Mouse (Mus musculus): ENCODE measurements around the gene Pinlyp.
"Not testable (repeated sequence)": the region's sequence is repeated elsewhere in the genome, so short reads cannot be mapped to it uniquely, and the experiment has no call there.

Gene Pinlyp

DNA sequence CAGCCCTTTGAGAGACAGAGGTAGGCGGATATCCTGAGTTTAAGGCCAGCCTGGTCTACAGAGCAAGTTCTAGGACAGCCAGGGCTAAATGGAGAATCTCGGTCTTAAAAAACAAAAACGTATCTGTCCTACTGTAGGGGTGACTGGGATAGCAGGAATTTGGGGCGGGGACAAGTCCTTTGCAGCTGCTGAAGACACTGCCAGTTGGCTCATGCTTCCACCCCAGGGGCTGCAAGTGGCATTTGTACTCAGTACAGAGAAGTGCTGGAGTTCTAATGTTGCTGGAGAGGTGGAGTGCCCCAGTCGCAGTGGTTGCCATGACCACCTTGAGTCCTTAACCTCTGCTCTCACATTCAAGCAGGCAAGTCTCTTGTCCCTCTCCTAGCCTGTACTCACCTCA lies 23.1 kb downstream of the Pinlyp start:
- DNase-seq (ENCODE audit: low spot score), result no peak

DNA sequence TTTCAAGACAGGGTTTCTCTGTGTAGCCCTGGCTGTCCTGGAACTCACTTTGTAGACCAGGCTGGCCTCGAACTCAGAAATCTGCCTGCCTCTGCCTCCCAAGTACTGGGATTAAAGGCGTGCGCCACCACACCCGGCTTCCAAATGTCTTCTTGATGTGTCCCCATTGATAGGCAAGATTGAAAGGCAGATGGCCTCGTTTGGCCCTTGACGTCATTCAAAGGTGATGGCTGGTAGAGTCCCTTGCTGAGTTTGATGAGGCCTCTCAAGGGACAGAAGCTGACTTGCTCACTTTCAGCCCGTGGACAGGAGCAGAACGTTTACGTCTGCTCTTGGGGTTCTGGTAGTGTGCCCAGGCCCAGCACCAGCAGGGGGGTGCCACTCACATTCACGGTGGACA lies 25.9 kb downstream of the Pinlyp start:
- DNase-seq (ENCODE audit: low spot score), result not testable (repeated sequence)

DNA sequence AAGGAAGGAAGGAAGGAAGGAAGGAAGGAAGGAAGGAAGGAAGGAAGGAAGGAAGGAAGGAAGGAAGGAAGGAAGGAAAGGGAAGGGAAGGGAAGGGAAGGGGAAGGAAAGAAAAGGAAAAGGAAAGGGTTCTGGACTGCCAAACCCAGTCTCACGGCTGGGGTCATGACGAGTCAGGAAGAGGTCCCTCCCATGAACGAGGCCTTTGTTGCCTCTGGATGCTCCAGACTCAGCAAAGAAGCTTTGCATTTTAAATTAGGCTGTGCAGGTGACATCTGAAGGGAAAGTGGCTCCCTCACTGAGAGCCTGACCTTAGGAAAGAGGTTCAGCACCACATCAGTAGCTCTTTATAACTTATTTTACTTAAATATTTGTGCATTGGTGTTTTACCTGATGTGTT lies 26.8 kb downstream of the Pinlyp start:
- no peak for DNase-seq (ENCODE audit: low spot score)

DNA sequence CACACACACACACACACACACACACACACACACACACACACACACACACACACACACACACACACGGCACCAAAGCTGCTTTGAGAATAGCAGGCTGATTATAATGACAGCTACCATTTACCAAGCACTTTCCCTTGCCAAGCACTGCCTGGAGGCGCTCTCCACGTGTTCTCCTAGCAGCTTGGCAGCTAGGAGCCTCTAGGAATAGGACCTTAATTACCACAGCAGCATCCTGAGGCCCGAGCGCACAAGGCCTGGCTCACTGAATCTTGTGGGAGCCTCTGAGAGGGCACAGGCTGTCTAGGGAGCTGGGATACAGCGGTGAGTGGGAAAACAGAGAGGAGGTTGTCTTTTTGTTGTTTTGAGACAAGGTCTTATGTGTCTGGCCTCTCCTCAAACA lies 28.3 kb downstream of the Pinlyp start:
- no peak for DNase-seq (ENCODE audit: low spot score)

DNA sequence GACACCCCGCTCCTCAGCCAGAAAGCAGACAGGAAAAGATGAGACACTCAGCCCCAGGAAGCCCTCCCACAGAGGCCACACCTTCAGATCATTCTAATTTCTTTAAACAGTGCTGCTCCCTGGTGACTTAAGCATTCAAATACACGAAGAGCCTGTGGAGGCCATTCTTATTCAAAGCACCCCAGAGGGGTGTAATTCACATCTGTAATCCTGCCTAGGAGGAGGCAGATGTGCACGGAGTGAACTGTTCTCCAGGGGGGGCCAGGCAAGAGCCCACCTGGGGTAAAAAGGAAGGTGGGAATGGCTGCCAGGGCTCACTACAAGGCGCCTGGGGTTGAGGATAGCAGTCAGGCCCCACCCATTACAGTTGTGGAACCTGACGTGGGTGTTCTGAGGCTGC lies 28.8 kb downstream of the Pinlyp start:
- DNase-seq (ENCODE audit: low spot score), result no peak

DNA sequence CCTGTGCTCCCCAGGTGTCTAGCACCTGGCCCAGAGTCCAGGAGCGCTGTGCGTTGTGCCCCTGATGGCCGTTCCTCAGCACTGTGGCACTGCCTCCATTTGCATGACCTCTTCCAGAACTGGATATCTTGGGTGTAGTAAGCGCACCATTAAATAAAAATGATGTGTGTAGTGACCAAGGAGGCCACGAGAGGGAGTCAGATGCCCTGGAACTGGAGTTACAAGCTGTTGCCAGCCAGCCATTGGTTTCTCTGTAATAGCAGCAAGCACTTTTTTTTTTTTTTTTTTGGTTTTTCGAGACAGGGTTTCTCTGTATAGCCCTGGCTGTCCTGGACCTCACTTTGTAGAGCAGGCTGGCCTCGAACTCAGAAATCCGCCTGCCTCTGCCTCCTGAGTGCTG lies 29.6 kb downstream of the Pinlyp start:
- DNase-seq (ENCODE audit: low spot score), result not testable (repeated sequence)

DNA sequence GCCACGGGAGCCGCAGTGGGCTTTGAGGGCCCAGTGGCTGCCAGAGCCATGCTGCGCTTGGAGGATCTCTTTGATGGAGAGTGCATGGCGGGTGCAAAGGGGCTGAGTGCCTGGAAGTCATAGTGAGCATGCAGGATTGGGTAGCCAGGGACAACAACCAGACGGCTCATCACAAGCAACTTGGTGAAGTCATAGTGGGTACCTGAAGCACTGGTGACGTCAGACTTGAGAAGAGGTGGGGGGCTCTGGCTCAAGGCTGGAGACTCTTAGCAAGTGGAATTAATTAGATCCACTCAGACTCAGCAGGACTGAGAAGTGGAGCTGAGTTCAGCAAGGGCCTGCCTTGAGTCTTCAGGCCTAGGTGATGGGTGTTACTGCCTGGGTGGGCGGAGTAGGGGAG lies 33.6 kb downstream of the Pinlyp start, which contains the start of gene AC161166.1:
TSS of gene AC161166.1 (minus strand) at position 101 of the 400 bp plus-strand sequence.
- no peak for DNase-seq (ENCODE audit: low spot score)

DNA sequence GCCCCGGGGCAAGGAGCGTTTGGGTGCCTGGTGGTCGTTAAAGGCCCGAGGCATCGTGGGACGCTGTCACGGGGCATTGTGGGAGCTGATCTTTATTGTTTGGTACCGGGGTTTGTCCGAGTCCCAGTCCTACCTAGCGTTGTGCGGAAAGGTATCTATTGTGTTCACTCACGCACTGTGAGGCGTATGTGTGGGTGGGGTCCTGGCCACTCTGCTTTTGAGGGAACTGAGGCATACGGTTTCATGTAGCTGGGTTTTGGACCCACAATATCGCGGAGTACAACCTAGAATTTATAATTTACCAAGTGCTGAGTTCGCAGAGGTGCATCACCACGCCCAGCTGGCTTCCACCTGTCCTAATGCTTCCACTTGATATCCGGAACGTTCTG lies 38.2 kb downstream of the Pinlyp start:
- no peak for DNase-seq (ENCODE audit: low spot score)

DNA sequence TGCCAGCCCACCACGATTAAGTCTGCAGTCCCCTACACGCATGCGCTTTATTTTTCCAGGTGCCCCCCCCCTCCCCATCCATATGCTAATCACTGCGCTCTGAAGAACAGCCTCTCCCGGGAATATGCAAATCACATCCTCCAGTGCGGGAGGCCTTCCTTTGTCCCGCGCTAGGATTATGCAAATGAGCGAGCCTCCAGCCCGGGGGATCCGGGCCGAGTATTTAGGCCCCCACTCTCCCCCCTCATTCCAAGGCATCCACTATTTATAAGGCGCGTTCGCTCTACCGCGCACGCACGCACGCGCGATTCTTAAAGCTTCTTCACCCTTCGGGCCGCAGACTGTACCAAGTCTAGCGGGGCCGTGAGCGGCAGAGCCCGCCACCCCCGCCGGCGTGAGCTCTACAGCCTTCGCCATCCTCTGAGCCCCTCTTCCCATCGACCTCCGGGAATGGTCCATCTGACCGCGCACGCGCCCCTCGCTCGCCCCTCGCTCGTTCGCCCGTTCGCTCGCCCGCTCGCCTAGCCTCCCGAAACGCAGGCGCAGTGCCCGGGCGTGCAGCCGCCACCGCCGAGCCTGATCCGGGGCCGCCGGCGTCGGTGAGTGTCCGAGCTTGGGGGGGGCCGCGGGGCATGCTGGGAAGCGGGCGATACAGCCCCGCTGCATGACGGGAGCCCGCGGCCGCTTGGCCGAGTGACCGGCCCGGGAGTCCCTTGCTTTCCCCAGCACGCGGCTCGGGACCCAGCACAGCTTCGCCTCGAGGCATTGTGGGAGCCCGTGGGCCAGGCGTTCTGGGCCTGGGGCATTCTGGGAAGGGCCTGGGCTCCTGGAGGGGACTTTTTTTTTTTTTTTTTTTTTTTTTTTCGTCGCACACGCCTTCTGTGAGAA lies 38.8 kb downstream of the Pinlyp start, which contains the start of gene Zfp428:
TSS of gene Zfp428 (plus strand) at position 169 of the 888 bp plus-strand sequence.
- DNase-seq (ENCODE audit: low spot score), result peak; percentile 89

DNA sequence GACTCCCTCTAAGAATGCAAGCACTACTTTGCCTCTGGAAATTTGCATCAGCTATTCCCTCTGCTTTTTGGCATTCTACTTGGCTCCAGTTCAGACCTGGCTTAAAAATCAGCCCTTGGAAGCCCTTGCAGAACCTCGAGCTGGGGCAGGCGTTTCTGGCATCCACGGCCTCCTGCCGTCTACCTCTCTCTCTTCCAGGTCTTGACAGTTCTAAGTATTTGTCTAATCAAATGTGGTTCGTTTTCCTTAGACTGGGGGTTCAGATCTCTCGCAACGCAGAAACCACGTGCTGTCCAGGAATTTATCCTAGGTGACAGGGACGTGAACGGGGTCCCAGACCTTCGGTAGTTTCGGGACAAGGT lies 39.5 kb downstream of the Pinlyp start:
- DNase-seq (ENCODE audit: low spot score), result no peak

DNA sequence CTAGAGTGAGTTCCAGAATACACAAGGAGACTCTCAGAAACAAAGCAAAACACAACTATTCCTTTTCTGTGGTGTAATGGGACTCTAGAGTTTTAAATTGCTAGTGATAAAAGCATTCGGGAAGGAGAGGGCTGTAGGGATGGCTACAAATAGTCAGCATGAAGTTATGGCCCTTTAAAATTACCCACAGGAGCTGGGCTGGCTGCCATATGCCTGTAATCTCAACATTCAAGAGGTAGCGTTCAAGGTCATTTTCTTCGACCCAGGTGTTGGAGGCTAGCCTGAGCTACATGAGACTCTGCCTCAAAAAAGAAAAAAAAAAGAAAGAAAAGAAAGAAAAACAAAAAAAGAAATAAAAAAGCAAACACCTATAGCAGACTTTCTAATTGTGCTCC lies 39.9 kb downstream of the Pinlyp start:
- DNase-seq (ENCODE audit: low spot score), result no peak

DNA sequence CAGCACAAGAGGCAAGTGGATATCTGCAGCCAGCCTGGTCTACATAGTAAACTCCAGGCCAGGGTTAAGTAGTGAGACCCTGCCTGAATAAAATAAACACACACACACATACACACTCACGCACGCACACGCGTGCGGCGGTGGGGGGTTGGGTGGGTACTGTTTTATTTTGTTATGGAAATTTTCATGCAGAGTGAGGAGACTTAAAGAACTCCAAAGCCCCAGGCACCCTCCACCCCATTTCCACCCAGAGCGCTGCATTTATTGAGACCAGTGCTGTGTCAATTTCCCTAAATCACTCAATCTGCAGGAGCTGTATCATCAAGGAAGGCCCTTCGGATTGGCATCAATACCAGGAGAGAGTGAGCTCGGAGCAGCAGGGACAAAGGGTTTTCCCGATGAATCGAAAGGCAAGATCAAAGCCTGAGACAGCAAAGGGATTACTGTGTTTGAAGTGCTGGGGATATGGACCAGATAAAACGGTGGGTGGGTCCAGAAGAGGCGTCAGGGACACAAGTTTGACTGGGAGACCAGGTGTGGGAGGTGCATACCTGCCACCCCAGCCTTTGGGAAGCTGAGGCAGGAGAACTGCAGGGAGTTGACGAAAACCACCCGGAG lies 40.4 kb downstream of the Pinlyp start:
- no peak for DNase-seq (ENCODE audit: low spot score)

DNA sequence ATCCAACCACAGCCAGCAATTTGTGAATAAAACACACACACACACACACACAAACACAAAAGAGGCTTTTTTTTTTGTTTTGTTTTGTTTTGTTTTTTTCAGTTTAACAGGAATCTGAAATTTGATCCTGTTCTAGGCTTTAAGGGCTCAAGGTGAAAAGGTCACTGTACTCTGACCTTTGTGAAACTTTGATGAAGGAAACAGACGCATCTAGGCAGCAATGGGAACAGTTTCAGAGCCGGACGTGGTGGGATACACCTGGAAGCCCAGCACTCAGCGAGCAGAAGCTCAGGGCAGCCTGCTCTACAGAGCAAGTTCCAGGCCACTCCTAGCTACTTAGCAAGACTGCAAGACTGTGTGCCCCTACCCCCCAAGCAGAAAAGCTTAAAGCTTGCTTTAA lies 41.0 kb downstream of the Pinlyp start:
- no peak for DNase-seq (ENCODE audit: low spot score)

DNA sequence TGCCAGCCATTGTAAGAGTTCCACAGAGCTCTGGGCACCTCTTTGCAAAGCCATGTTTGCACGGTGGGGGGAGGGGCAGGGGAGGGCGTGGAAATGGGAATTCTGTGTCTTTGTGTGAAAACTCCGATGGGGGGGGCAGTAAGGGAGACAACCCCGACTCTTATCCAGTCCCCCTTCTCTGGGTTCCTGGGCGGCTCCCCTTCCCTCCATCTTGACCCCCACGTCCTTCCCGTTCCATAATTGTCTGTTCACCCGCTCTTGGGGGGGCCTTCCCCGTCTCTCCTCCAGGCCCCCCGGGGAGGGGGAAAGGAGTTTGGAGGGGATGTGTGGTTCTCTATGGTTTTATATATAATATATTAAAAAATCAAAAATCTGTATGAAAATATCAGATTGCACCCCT lies 41.9 kb downstream of the Pinlyp start:
- DNase-seq (ENCODE audit: low spot score), result no peak

DNA sequence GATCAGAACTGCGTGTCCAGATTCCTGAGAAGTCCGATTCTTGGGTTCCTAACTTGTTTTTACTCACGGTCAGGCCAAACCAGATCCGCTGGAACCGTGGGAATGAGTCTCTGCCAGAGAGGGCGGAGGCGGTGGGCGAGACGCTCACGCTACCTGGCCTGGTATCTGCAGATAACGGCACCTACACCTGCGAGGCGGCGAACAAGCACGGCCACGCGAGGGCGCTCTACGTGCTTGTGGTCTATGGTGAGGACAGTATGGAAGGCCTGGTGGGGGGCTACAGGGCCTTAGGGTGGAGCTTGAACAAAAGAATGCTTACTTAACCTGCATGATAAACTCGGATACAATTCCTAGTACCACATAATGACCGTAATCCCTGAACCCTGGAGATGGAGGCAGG lies 44.4 kb downstream of the Pinlyp start:
- no peak for DNase-seq (ENCODE audit: low spot score)

DNA sequence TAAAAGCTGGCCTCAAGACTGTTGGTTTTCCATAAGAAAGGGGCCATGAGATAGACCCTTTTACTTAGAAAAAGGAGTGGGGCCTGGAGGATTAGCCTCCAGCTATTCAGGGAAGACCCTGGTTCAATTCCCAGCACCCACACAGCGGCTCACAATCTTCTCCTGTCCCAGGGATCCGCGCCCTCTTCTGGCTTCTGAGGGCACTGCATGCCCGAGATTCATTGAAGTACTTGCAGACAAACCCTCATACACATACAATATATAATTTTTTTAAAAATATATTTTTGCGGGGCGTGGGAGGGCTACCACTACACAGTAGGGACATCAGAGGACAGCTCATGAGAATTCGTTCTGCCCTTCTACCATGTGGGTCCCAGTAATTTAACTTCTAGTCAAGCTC lies 45.0 kb downstream of the Pinlyp start:
- no peak for DNase-seq (ENCODE audit: low spot score)

DNA sequence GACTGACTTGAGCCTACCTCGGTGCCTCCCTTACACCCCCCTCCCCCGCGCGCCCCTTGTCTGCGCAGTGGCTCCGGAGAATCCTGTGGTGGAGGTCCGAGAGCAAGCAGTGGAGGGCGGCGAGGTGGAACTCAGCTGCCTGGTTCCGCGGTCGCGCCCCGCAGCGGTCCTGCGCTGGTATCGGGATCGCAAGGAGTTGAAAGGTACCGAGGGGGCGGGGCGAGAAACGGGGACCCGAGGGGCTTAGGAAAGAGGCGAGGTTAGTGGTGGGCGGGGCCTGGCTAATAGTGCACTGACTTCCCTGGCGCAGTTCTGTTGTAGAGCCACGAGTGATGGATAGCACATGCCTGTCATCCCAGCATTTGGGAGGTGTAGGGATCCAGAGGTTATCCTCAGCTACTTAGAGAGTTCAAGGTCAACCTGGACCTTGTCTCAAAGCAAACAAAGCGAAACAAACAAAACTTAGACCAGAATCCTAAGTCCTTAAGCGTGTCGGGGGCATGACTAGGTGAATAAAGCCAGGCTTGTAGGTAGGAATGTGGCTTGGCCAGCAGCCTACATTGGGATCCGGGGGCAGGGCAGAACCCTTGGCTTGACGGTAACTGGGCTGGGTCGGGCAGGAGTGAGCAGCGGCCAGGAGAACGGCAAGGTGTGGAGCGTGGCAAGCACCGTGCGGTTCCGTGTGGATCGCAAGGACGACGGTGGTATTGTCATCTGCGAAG lies 45.9 kb downstream of the Pinlyp start:
- no peak for DNase-seq (ENCODE audit: low spot score)

All from yolk sac, embryonic 10.5 days (tissue).